Mouse (Mus musculus) limb, embryonic 12.5 days (tissue): ENCODE results near the gene Ankrd28. TPM values are rescaled to one million over a fixed set of nuclear protein-coding genes. Genes with fewer than 3 reads are reported as not detected.
"Not testable (repeated sequence)": the region's sequence is repeated elsewhere in the genome, so short reads cannot be mapped to it uniquely, and the experiment has no call there.

Experiments
- ATAC-seq: fragments of 200-750 bp; cut with Nextera tagmentation; 2 replicates; pipeline ENCODE4 v1.8.0; 2017; ENCODE audit warnings: low read depth, moderate TSS enrichment; ENCODE audit not compliant: insufficient number of reproducible peaks, insufficient read depth, low FRiP score, low TSS enrichment
- H3K27ac ChIP-seq: fragments of 300-500 bp; sonication (generic); 2 replicates; pipeline ENCODE4 v1.5.1; 2016; ENCODE audit warnings: mild to moderate bottlenecking, moderate library complexity
- H3K27me3 ChIP-seq: fragments of 300-500 bp; sonication (generic); 2 replicates; pipeline ENCODE4 v1.6.1; 2016; ENCODE audit warnings: mild to moderate bottlenecking, moderate library complexity
- H3K36me3 ChIP-seq: fragments of 300-500 bp; sonication (generic); 2 replicates; pipeline ENCODE4 v1.6.1; 2016; ENCODE audit warnings: mild to moderate bottlenecking, moderate library complexity
- H3K4me1 ChIP-seq: fragments of 300-500 bp; sonication (generic); replicated peaks from 2 replicates; pipeline ENCODE4 v1.6.1; 2016
- H3K4me2 ChIP-seq: fragments of 300-500 bp; sonication (generic); 2 replicates; pipeline ENCODE4 v1.6.1; 2016; ENCODE audit warnings: mild to moderate bottlenecking, moderate library complexity
- H3K4me3 ChIP-seq: fragments of 300-500 bp; sonication (generic); replicated peaks from 2 replicates; pipeline ENCODE4 v1.5.1; 2016; ENCODE audit warnings: mild to moderate bottlenecking
- H3K9ac ChIP-seq: fragments of 300-500 bp; sonication (generic); replicated peaks from 2 replicates; pipeline ENCODE4 v1.6.1; 2016; ENCODE audit warnings: mild to moderate bottlenecking, moderate library complexity
- H3K9me3 ChIP-seq: fragments of 300-500 bp; sonication (generic); 2 replicates; pipeline ENCODE4 v1.6.1; 2016; ENCODE audit warnings: mild to moderate bottlenecking, moderate library complexity
- WGBS: fragments of 180-500 bp; shearing (Covaris S2); methylation state at CpG from one replicate; pipeline ENCODE4 v1.1.7; 2016; 5-methylcytosine and 5-hydroxymethylcytosine counted together
- polyA plus RNA-seq: library from polyadenylated mRNA; unstranded; fragments of >200 nt; fragmentation: Nextera tagmentation; extraction: Ambion mirVana; gene quantifications from 2 replicates; pipeline ENCODE4 v1.2.1, GENCODE M21; 2016

Ankrd28 gene
- 9.7 and 12.1 TPM in 2 replicates for polyA plus RNA-seq

DNA sequence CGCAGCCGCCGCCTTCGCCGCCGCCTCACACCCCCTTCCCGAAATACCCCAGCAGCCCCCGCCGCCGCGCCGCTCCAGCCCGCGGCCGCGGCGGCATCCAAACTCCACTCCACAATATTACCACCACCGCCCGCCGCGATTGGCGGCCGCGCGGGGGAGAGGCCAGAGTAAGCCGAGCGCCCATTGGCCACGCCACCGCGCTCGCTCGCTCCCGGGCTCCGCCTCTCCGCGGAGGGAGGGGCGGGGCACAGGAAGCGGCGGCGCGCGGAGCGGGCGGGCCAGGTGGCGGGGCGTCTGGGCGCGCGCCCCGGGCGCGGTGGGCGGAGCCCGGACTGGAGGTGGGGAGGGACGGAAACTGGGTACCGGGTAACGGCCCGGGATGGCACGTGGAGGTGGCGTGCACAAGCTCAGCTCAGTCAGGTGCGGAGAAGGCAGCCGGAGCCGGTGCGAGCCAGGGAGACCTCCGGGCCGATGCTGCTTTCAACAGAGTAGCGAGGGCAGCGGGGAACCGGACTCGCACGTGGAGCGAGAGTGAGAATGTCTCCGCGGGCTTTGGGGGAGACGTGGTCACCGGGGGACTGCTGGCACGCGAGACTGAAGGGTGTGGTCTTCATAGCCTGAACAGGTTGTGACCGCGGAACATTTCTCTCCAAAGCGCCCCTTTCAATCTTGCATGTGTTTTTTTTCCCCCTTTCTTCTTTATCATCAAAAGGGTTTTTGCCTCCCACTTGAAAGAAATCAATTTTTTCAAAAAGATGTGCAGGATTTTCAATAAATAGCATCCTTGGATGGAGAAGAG, at the start of gene Ankrd28:
Ankrd28 (minus strand) TSS at position 81 of the 799 bp plus-strand sequence.
- Histone ChIP-seq H3K27me3 (no peaks in the 10 kb centered on the region), H3K27ac (peak within 1 kb of the TSS; percentile 95), H3K4me3 (peak within 1 kb of the TSS; percentile 95), H3K4me1 (peaks cover 12% of the 10 kb centered on the region; the same call in 1 of the 2 replicates), H3K9ac (peak within 1 kb of the TSS; percentile 86), H3K9me3 (no peaks in the 10 kb centered on the region), H3K4me2 (peak within 1 kb of the TSS; percentile 71), H3K36me3 (no peaks in the 10 kb centered on the region)
- under 1% methylated on average over 77 of the region's 81 CpGs for WGBS
- peak; percentile 98 for ATAC-seq

DNA sequence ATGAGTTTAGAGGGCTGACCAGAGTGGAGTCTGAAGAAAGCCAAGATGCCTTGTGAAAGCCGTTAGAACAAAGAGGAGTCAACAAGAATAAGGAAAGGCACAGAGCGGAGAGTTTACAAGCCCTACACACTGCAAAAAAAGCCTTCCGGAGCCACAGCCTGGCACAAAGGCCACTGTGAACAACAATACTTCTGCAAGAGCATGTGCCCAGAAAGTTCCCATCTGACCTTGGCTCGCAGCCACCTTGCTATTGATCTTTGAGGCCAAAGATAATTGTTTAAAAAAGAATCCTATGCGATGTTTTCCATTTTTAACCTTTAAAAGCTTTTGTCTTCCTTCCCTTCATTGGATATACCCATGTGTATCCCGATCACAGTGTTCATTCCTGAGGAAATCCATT, 49.0 kb upstream of the Ankrd28 start:
- no peak for ATAC-seq
- 88% methylated on average over 6 of the region's 6 CpGs for WGBS
- Histone ChIP-seq H3K4me1 (no peaks in the 10 kb centered on the region), H3K4me2 (no peak overlapping the region), H3K27ac (no peak overlapping the region), H3K4me3 (no peak overlapping the region), H3K9ac (no peak overlapping the region), H3K9me3 (no peaks in the 10 kb centered on the region; the same call in 1 of the 2 replicates), H3K36me3 (no peaks in the 10 kb centered on the region), H3K27me3 (no peaks in the 10 kb centered on the region; the same call in 1 of the 2 replicates)

DNA sequence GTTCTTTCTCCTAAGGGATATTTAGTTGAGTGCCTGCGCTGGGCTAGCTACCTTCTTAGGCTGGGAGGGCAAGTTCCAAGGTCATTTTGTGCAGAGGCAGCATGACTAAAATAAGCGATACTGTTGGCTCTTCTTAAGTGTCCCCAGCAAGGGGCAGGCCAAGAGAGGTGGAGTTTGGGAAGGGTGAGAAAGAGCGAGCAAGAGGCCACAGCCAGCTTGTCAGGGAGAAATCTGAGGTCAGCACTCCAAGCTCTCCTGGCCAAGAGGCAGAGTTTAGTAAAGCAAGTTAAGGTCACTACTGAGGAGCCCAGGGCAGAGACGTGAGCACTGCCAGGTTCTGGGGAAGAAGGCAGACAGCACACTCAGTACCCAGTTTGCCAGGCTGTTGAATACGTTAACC, 41.7 kb upstream of the Ankrd28 start:
- no peak overlapping the region for H3K9ac ChIP-seq
- 77% methylated on average over 5 of the region's 5 CpGs for WGBS

DNA sequence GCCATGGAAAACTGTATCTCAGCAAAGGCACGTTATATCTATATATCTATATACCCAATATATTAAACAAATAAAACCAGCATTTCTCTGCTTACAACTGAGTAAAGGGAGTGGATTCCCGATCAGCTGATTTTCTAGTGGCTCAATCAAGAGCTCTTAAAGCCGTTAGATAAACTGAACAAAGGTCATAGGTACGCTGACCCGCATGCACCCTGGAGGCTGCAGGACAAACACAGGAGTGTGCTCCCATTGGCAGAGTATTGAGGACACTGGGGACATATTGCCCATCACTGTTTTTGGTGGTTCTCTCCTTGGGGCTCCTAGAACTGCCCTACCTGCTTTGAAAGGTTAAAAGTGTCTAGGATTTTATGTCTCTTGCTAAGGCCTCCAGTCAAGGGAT, 40.0 kb upstream of the Ankrd28 start:
- Histone ChIP-seq H3K27ac (no peak overlapping the region), H3K4me3 (no peak overlapping the region), H3K36me3 (no peaks in the 10 kb centered on the region), H3K27me3 (no peaks in the 10 kb centered on the region; the same call in 1 of the 2 replicates), H3K9me3 (peaks cover 17% of the 10 kb centered on the region), H3K4me2 (no peak overlapping the region), H3K4me1 (no peaks in the 10 kb centered on the region), H3K9ac (no peak overlapping the region)
- whole genome bisulfite sequencing: 89% methylated on average over 5 of the region's 5 CpGs
- no peak for ATAC-seq

More for the DNA sequence above, 41.7 kb upstream of the Ankrd28 start:
- peaks cover 2% of the 10 kb centered on the region; the same call in 1 of the 2 replicates for H3K9me3 ChIP-seq
- no peak overlapping the region for H3K27ac ChIP-seq
- no peaks in the 10 kb centered on the region for H3K4me1 ChIP-seq
- H3K36me3 ChIP-seq: no peaks in the 10 kb centered on the region
- H3K4me2 ChIP-seq: no peak overlapping the region
- ATAC-seq: no peak
- no peak overlapping the region for H3K4me3 ChIP-seq
- no peaks in the 10 kb centered on the region; the same call in 1 of the 2 replicates for H3K27me3 ChIP-seq

DNA sequence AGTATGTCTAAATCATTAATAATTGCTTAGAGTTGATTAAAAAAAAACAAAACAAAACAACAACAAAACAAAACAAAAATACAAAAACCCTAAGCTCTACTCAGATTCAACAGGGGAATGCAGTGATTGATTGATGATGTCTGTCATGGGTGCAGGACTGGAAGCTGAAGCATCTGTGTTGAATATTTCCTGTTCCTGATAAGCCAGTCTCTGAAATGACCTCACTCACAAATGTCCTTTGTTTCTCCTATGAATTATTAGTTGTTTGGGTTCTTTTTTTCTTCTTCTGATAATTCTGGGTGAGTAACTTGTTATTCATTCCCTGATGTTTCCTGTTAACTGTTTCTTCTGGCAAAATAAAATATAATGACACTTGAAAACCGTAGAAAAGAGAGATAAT, 38.1 kb upstream of the Ankrd28 start:
- H3K9ac ChIP-seq: no peak overlapping the region
- no peaks in the 10 kb centered on the region for H3K27me3 ChIP-seq
- ATAC-seq: no peak
- H3K4me2 ChIP-seq: no peak overlapping the region
- peaks cover 23% of the 10 kb centered on the region for H3K9me3 ChIP-seq
- 76% methylated on average over 1 of the region's 1 CpGs for WGBS
- H3K36me3 ChIP-seq: no peaks in the 10 kb centered on the region
- H3K27ac ChIP-seq: no peak overlapping the region
- H3K4me1 ChIP-seq: no peaks in the 10 kb centered on the region
- no peak overlapping the region for H3K4me3 ChIP-seq

DNA sequence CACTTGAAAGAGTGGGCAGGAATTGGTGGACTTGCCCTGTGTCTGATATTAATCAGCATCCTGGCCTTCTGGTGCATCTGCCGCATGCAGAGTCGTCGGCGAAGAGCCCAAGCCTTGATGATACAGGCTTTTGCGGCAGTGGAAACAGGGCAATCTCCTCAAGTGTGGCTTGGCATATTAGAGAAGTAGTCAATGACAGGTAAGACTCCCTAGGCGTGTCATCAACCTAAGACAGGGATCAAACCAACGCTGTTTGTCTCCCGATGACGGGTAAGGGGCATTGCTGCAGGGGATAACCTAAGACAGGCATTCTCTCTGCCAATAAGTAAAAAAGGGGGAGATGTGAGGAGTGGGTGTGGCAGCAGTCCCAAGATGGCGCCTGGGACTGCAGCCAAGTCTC, 35.9 kb upstream of the Ankrd28 start:
- peaks cover 42% of the 10 kb centered on the region for H3K9me3 ChIP-seq
- not testable (repeated sequence) for H3K27ac ChIP-seq, H3K4me2 ChIP-seq, H3K4me3 ChIP-seq, ATAC-seq, H3K4me1 ChIP-seq, H3K36me3 ChIP-seq, H3K9ac ChIP-seq, H3K27me3 ChIP-seq
- WGBS: 95% methylated on average over 10 of the region's 10 CpGs

DNA sequence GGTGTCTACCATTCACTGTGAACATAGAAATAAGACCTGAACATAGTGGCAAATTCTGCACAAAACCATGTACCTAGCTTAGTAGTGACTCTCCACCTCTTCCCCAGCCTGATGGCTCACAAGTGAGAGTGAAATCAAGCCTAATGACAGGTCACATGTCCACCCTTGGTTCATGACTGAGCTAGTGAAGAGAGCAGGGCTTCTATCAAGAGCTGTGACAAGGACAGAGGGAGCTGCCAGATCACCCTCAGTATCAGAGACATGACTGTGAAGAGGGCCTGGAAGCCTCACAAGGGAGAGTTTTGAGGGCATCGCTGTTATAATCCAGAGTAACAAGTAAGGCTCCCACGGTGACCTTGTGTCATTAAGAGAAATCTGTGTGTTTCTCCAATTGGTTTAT, 28.2 kb upstream of the Ankrd28 start:
- Histone ChIP-seq H3K4me1 (peaks cover 9% of the 10 kb centered on the region; the same call in 1 of the 2 replicates), H3K9ac (no peak overlapping the region), H3K27me3 (no peaks in the 10 kb centered on the region), H3K4me2 (no peak overlapping the region), H3K9me3 (peaks cover 19% of the 10 kb centered on the region), H3K4me3 (no peak overlapping the region), H3K36me3 (no peaks in the 10 kb centered on the region), H3K27ac (no peak overlapping the region)
- ATAC-seq: no peak
- WGBS: 95% methylated on average over 2 of the region's 2 CpGs

DNA sequence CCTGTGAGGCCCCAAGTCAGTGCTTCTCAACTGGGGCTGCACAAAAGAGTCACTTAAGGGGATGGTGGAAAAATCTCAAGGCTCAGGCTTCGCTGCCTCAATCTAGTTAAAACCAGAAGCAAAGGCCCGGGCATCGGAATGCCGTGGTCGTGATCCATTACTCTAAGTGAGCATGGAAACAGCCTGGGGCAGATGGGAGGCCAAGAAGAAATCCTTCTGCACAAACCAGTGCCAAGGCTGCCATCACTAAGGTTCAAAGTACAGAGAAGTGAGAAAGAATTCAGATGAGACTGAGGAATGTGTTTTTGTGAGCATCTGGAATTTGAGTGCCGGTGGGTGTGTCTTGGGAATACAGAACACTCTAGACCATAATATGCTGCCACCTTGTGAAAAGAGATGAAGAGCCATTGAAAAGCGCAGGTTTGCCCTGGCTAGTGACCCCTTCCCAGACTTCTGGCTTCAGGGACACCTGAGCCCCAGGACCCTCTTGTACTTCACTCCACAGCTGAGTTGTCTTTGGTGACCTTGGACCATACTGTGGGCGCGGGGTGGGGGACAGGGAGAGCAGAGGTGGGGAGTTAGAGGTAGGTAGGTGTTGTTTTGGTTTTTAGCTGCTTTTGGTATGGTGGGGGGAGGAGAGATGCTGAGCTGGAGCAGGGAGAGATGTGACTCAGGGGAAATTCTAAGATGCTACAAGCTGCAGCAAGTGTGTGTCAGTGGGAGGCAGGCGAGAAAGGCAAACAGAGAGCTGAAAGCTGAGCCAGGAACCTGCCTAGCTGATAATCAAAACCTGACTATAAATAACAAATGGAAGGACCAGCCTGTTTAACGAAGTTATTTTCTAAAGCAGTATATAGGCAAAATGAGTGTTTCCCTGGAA, 26.9 kb upstream of the Ankrd28 start:
- H3K36me3 ChIP-seq: no peaks in the 10 kb centered on the region
- no peak overlapping the region for H3K9ac ChIP-seq
- ATAC-seq: no peak
- H3K4me1 ChIP-seq: peaks cover 9% of the 10 kb centered on the region; the same call in 1 of the 2 replicates
- H3K4me2 ChIP-seq: no peak overlapping the region
- no peak overlapping the region for H3K4me3 ChIP-seq
- no peak overlapping the region for H3K27ac ChIP-seq
- WGBS: 68% methylated on average over 11 of the region's 11 CpGs
- H3K9me3 ChIP-seq: peaks cover 8% of the 10 kb centered on the region
- H3K27me3 ChIP-seq: no peaks in the 10 kb centered on the region

DNA sequence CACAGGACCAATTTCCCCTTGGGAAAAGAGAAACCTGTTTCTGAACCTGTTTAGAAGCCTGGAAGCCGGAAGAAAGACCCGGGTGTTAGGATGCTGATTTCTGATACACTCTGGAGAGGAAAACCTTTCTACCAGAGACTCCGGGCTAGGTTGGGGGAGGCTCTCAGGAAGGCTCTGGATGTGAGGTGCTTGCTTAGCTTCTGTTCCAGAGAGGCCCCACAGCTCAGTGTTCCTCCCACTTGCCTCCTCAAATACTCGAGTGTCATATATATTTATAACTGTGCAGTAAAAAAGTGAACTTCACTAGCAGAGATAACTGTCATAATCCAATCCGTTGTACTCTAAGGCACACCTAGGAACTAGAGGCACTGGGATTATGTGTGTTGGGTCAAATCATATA, 25.6 kb upstream of the Ankrd28 start:
- Histone ChIP-seq H3K27me3 (no peaks in the 10 kb centered on the region), H3K27ac (no peak overlapping the region), H3K9ac (no peak overlapping the region), H3K9me3 (no peaks in the 10 kb centered on the region), H3K4me3 (no peak overlapping the region), H3K36me3 (no peaks in the 10 kb centered on the region), H3K4me2 (no peak overlapping the region), H3K4me1 (peaks cover 9% of the 10 kb centered on the region; the same call in 1 of the 2 replicates)
- WGBS: 83% methylated on average over 5 of the region's 5 CpGs
- no peak for ATAC-seq

DNA sequence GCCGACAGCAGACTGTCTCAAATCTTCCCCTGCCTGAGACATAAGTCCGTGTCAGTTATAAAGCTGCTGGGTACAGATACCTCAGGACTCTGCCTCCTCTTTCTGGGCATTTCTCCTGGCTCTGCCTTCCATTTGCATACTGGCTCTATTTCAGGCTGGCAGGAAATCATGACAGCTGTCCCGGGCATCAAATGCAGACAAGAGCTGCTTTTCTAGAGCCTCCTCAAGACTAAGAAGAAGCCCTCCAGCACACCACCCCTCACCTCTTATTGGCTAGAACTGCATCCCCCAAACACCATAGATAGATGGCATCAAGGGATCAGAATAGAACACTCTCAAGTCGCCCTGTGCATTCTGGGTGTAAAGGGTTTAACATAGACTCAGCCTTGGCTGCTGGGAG, 24.2 kb upstream of the Ankrd28 start:
- H3K36me3 ChIP-seq: no peaks in the 10 kb centered on the region
- no peak overlapping the region for H3K27ac ChIP-seq
- no peak overlapping the region for H3K4me3 ChIP-seq
- no peaks in the 10 kb centered on the region for H3K27me3 ChIP-seq
- H3K4me1 ChIP-seq: peaks cover 9% of the 10 kb centered on the region; the same call in 1 of the 2 replicates
- no peak overlapping the region for H3K9ac ChIP-seq
- WGBS: 79% methylated on average over 4 of the region's 4 CpGs
- H3K9me3 ChIP-seq: no peaks in the 10 kb centered on the region
- no peak for ATAC-seq
- H3K4me2 ChIP-seq: no peak overlapping the region

DNA sequence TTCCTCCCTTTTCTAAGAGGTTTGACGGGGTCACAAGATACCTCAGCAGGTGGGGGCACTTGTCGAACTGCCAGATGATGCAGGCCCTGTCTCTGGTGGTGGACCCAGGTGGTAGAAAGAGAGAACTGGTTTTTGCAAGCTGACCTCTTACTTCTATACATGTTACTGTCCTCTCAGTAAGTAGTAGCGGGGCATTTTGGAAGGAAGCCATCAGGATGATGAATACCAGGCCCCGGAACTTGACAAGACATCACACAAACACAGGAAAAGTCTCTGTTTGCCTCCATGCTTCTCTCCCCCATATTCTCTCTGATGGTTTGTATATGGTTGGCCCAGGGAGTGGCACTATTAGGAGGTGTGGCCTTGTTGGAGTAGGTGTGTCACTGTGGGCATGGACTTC, 13.1 kb upstream of the Ankrd28 start:
- no peaks in the 10 kb centered on the region for H3K36me3 ChIP-seq
- H3K9ac ChIP-seq: no peak overlapping the region
- WGBS: 84% methylated on average over 4 of the region's 4 CpGs
- H3K4me1 ChIP-seq: no peaks in the 10 kb centered on the region
- no peak overlapping the region for H3K4me3 ChIP-seq
- H3K4me2 ChIP-seq: no peak overlapping the region
- no peak for ATAC-seq
- no peaks in the 10 kb centered on the region for H3K27me3 ChIP-seq
- no peak overlapping the region for H3K27ac ChIP-seq
- 0 out of 2 replicates have a peak, but pooled peaks cover 5% of the 10 kb centered on the region for H3K9me3 ChIP-seq
